10 mouse cellular contexts compared by ENCODE assay signal in the genomic region with DNA sequence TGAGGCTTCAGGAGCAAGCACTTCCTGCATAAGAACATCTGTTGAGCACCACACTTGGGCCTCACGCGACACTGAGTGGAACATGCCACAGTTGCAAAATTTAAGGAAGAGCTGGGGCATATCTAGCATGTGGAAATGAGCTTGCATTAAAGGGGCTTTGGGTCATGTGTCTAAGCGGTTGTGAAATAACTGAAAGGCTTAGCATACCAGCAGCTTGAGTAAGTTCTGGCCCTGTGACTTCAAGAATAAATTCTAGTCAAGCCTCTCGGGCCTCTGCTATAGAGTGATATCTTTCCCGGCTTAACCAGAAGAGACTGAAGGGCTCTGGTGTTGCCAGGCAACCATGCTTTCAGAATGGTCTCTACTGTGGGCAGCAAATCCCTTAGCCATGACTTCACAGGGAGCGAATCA. TPM values are rescaled to one million over a fixed set of nuclear protein-coding genes. Genes with fewer than 3 reads are reported as not detected.
A peak's percentile ranks its signal among the peaks of the same experiment; 100 is the strongest.
DNase-seq lines count a peak whose midpoint lies in the region; ATAC-seq and TF ChIP-seq lines count a peak whose summit lies in the region.
"Had no signal": no experiment of that assay in that cellular context is flagged by ENCODE, and none has a peak within 500 bp of the region (broad histone marks: within the 10 kb centered on the region; RNA-seq: fewer than 3 reads in every experiment).

No protein-coding gene starts in this region.

- peak; percentile 56 for ATAC-seq in heart, embryonic 15.5 days (replicated peaks; ENCODE audit: insufficient number of reproducible peaks, insufficient read depth, low FRiP score, low read depth)
- ATAC-seq in midbrain, embryonic 11.5 days (ENCODE audit: low FRiP score) = peak; percentile 81

- TF ChIP-seq POLR2A in heart, adult 2 months (IDR thresholded peaks at IDR 0.05; ENCODE audit: insufficient read depth, low read depth, low read length) = peak; percentile 37; the same call in 1 of the 2 replicates

- H3K27me3 ChIP-seq in heart, adult 2 months (ENCODE audit: control insufficient read depth, insufficient read depth, low read length) = no peaks in the 10 kb centered on the region
- no peaks in the 10 kb centered on the region for H3K27me3 ChIP-seq in C2C12 (ENCODE audit: control insufficient read depth, insufficient read depth, insufficient read length)
- H3K27me3 ChIP-seq in heart, embryonic 15.5 days = no peaks in the 10 kb centered on the region
- no peaks in the 10 kb centered on the region for H3K27me3 ChIP-seq in midbrain, embryonic 11.5 days (ENCODE audit: control insufficient read depth, insufficient read depth, low read length)

- no peak overlapping the region for H3K4me3 ChIP-seq in heart, adult 2 months
- H3K4me3 ChIP-seq in C2C12 (ENCODE audit: insufficient read depth, poor library complexity, severe bottlenecking) = no peak overlapping the region
- H3K4me3 ChIP-seq in heart, embryonic 15.5 days = no peak overlapping the region
- no peak overlapping the region for H3K4me3 ChIP-seq in midbrain, embryonic 11.5 days (ENCODE audit: low read depth, low read length)

- peak overlapping the region; percentile 52 for H3K27ac ChIP-seq in heart, adult 2 months
- H3K27ac ChIP-seq in heart, embryonic 15.5 days = peak overlapping the region; percentile 78
- peak overlapping the region; percentile 32; the same call in 1 of the 2 replicates for H3K27ac ChIP-seq in midbrain, embryonic 11.5 days (ENCODE audit: low read depth, low read length)

- H3K36me3 ChIP-seq in heart, adult 2 months (ENCODE audit: control insufficient read depth, insufficient read depth, low read length) = peaks cover 3% of the 10 kb centered on the region
- H3K36me3 ChIP-seq in C2C12 (ENCODE audit: control insufficient read depth, insufficient read depth) = peaks cover 96% of the 10 kb centered on the region
- H3K36me3 ChIP-seq in heart, embryonic 15.5 days = peaks cover 91% of the 10 kb centered on the region
- peaks cover 57% of the 10 kb centered on the region for H3K36me3 ChIP-seq in midbrain, embryonic 11.5 days (ENCODE audit: control insufficient read depth, insufficient read depth, low read length)

- H3K9ac ChIP-seq in heart, adult 2 months (ENCODE audit: low read depth, low read length) = no peak overlapping the region
- no peak overlapping the region for H3K9ac ChIP-seq in heart, embryonic 15.5 days
- no peak overlapping the region for H3K9ac ChIP-seq in midbrain, embryonic 11.5 days (ENCODE audit: low read length)

- peak in 1 of 2 experiments; percentile 65 for DNase-seq in heart, adult 2 months
- no peak for DNase-seq in heart, postnatal 36 days
- no peak for DNase-seq in midbrain, embryonic 11.5 days (ENCODE audit: low spot score, missing footprints)
- no peak for DNase-seq in T-cell, adult 2 months (ENCODE audit: low spot score)
- DNase-seq in frontal cortex, postnatal 14 days (ENCODE audit: low spot score in 2 of 2) = no peak
- DNase-seq in cerebellum, postnatal 10 days = no peak
- DNase-seq: layer of hippocampus, adult 9-11 months; thymus, adult 18-20 months had no signal

- no peak overlapping the region for H3K4me2 ChIP-seq in heart, embryonic 15.5 days
- H3K4me2 ChIP-seq in midbrain, embryonic 11.5 days = no peak overlapping the region

- H3K4me1 ChIP-seq in heart, adult 2 months (ENCODE audit: control insufficient read depth, insufficient read depth, low read length) = peaks cover 4% of the 10 kb centered on the region
- peaks cover 74% of the 10 kb centered on the region for H3K4me1 ChIP-seq in heart, embryonic 15.5 days (replicated peaks)
- H3K4me1 ChIP-seq in midbrain, embryonic 11.5 days (ENCODE audit: control insufficient read depth, insufficient read depth, low read length) = peaks cover 11% of the 10 kb centered on the region

- peaks cover 17% of the 10 kb centered on the region for H3K79me3 ChIP-seq in C2C12 (ENCODE audit: low read depth)

- WGBS in heart, adult 2 months = 49% methylated on average over 6 of the region's 6 CpGs
- 38% methylated on average over 6 of the region's 6 CpGs for WGBS in heart, embryonic 15.5 days
- 49% methylated on average over 6 of the region's 6 CpGs for WGBS in midbrain, embryonic 11.5 days

- TF ChIP-seq EP300 in heart, adult 2 months (IDR thresholded peaks at IDR 0.05; ENCODE audit: insufficient read depth, low read depth, low read length) = 0 out of 2 replicates have a peak, but pooled peaks have one; percentile 39

- intact Hi-C loops in heart, adult 2 months (cut with DNase I) = no loop called here
- intact Hi-C loops in heart, postnatal 36 days (cut with DNase I) = no loop called here

- no peaks in the 10 kb centered on the region for H3K9me3 ChIP-seq in heart, embryonic 15.5 days (replicated peaks)
- no peaks in the 10 kb centered on the region for H3K9me3 ChIP-seq in midbrain, embryonic 11.5 days (ENCODE audit: control insufficient read depth, low read length)

- H3ac ChIP-seq in C2C12 (ENCODE audit: control insufficient read depth, insufficient read length, low read depth) = no peak overlapping the region

- no peak for TF ChIP-seq CTCF in heart, adult 2 months (IDR thresholded peaks at IDR 0.05)
- no peak for TF ChIP-seq CTCF in C2C12 (IDR thresholded peaks at IDR 0.05; ENCODE audit: control insufficient read depth, insufficient read depth, insufficient read length)

- peaks cover 2% of the 10 kb centered on the region for H3K79me2 ChIP-seq in heart, adult 2 months (replicated peaks; ENCODE audit: control insufficient read depth, insufficient read depth, low read length)
- peaks cover 30% of the 10 kb centered on the region for H3K79me2 ChIP-seq in C2C12 (ENCODE audit: control insufficient read depth, insufficient read depth)

TF ChIP-seq in C2C12, 6 proteins besides CTCF, POLR2A, EP300 and RAD21:
- TF ChIP-seq MYOD1 (IDR thresholded peaks at IDR 0.05; ENCODE audit: control insufficient read depth, insufficient read length, low read depth) (no peak), CEBPB (IDR thresholded peaks at IDR 0.05; ENCODE audit: low read depth) (peak; percentile 33)

RNA-seq across cellular contexts. Expression of gene Tnnc1, which starts 19.3 kb away (rescaled TPM):
- total RNA-seq in heart, adult 2 months (2021) = 1,000 to 10,000 TPM; 5,084 to 5,508 TPM
- 4,851 and 5,939 TPM in 2 replicates for polyA plus RNA-seq in heart, adult 2 months (2012; rRNA removed)
- 1,000 to 10,000 TPM; 4,706 to 5,436 TPM for total RNA-seq in heart, postnatal 36 days (2021)
- 21.0 TPM for polyA plus RNA-seq in C2C12 (2012; fragmentation: generic; extraction: Trizol)
- 3,799 and 4,649 TPM in 2 replicates for polyA plus RNA-seq in heart, embryonic 15.5 days (2015; fragmentation: Nextera tagmentation; extraction: Ambion mirVana)
- 0.40 and 0.80 TPM in 2 replicates for polyA plus RNA-seq in midbrain, embryonic 11.5 days (2014; fragmentation: Nextera tagmentation; extraction: Ambion mirVana)

RNA-seq across cellular contexts. Expression of gene Stab1, which starts 20.3 kb away (rescaled TPM):
- 10 to 100 TPM; 64.2 to 65.0 TPM for total RNA-seq in heart, adult 2 months (2021)
- polyA plus RNA-seq in heart, adult 2 months (2012; rRNA removed) = 77.0 and 90.8 TPM in 2 replicates
- total RNA-seq in heart, postnatal 36 days (2021) = 10 to 100 TPM; 66.1 to 85.9 TPM
- 0.25 TPM for polyA plus RNA-seq in C2C12 (2012; fragmentation: generic; extraction: Trizol)
- 43.7 and 46.8 TPM in 2 replicates for polyA plus RNA-seq in heart, embryonic 15.5 days (2015; fragmentation: Nextera tagmentation; extraction: Ambion mirVana)
- polyA plus RNA-seq in midbrain, embryonic 11.5 days (2014; fragmentation: Nextera tagmentation; extraction: Ambion mirVana) = 28.6 and 28.7 TPM in 2 replicates

RNA-seq across cellular contexts. Expression of gene Nisch, which starts 28.0 kb away (rescaled TPM):
- total RNA-seq in heart, adult 2 months (2021) = 100 to 1,000 TPM; 123 to 129 TPM
- polyA plus RNA-seq in heart, adult 2 months (2012; rRNA removed) = 187 and 223 TPM in 2 replicates
- total RNA-seq in heart, postnatal 36 days (2021) = 100 to 1,000 TPM; 128 to 143 TPM
- polyA plus RNA-seq in C2C12 (2012; fragmentation: generic; extraction: Trizol) = 160 TPM
- polyA plus RNA-seq in heart, embryonic 15.5 days (2015; fragmentation: Nextera tagmentation; extraction: Ambion mirVana) = 287 and 381 TPM in 2 replicates
- 243 and 258 TPM in 2 replicates for polyA plus RNA-seq in midbrain, embryonic 11.5 days (2014; fragmentation: Nextera tagmentation; extraction: Ambion mirVana)

RNA-seq across cellular contexts. Expression of gene Sema3g, which starts 28.9 kb away (rescaled TPM):
- total RNA-seq in heart, adult 2 months (2021) = 10 to 100 TPM; 15.0 to 15.1 TPM
- polyA plus RNA-seq in heart, adult 2 months (2012; rRNA removed) = 6.1 and 8.0 TPM in 2 replicates
- total RNA-seq in heart, postnatal 36 days (2021) = 10 to 100 TPM; 14.2 to 18.3 TPM
- polyA plus RNA-seq in C2C12 (2012; fragmentation: generic; extraction: Trizol) = 0.14 TPM
- 0.60 and 0.83 TPM in 2 replicates for polyA plus RNA-seq in heart, embryonic 15.5 days (2015; fragmentation: Nextera tagmentation; extraction: Ambion mirVana)
- 0.19 and 0.37 TPM in 2 replicates for polyA plus RNA-seq in midbrain, embryonic 11.5 days (2014; fragmentation: Nextera tagmentation; extraction: Ambion mirVana)

RNA-seq across cellular contexts. Expression of gene Nt5dc2, which starts 57.9 kb away (rescaled TPM):
- total RNA-seq in heart, adult 2 months (2021) = 10 to 100 TPM; 18.7 to 21.8 TPM
- 52.5 and 82.7 TPM in 2 replicates for polyA plus RNA-seq in heart, adult 2 months (2012; rRNA removed)
- total RNA-seq in heart, postnatal 36 days (2021) = 10 to 100 TPM; 19.5 to 19.9 TPM
- 322 TPM for polyA plus RNA-seq in C2C12 (2012; fragmentation: generic; extraction: Trizol)
- 278 and 339 TPM in 2 replicates for polyA plus RNA-seq in heart, embryonic 15.5 days (2015; fragmentation: Nextera tagmentation; extraction: Ambion mirVana)
- 457 and 520 TPM in 2 replicates for polyA plus RNA-seq in midbrain, embryonic 11.5 days (2014; fragmentation: Nextera tagmentation; extraction: Ambion mirVana)

Comparison
In these comparisons a context has a peak if more than half of its experiments do, and no peak if none do; other contexts are left out.
1. RNA of gene Tnnc1, which starts 19.3 kb away (polyA plus RNA-seq): 4,851 to 5,939 TPM in heart, adult 2 months and 3,799 to 4,649 TPM in heart, embryonic 15.5 days; 21.0 TPM in C2C12 (single experiment) and 0.40 to 0.80 TPM in midbrain, embryonic 11.5 days; every median in the first group is over 100 times any median in the second.
2. RNA of gene Stab1, which starts 20.3 kb away (polyA plus RNA-seq): 77.0 to 90.8 TPM in heart, adult 2 months, 43.7 to 46.8 TPM in heart, embryonic 15.5 days and 28.6 to 28.7 TPM in midbrain, embryonic 11.5 days; 0.25 TPM in C2C12 (single experiment); every median in the first group is over 10 times any median in the second.
3. Peak in every context shown above with its lines, with median percentiles within 50 percentile points of each other: H3K27ac ChIP-seq.